Mouse (Mus musculus) C2C12 (cell line): ENCODE measurements around the gene Dnaja2. TPM values are rescaled to one million over a fixed set of nuclear protein-coding genes. Genes with fewer than 3 reads are reported as not detected.

Source experiments
- H3K27me3 ChIP-seq: one replicate; pipeline ENCODE4 v1.6.1; 2011; ENCODE audit not compliant: control insufficient read depth, insufficient read depth, insufficient read length
- H3K36me3 ChIP-seq: one replicate; pipeline ENCODE4 v1.6.1; 2011; ENCODE audit not compliant: control insufficient read depth, insufficient read depth
- H3K4me3 ChIP-seq: one replicate; pipeline ENCODE4 v1.5.1; 2011; ENCODE audit warnings: mild to moderate bottlenecking, control low read depth; ENCODE audit not compliant: poor library complexity, insufficient read depth, severe bottlenecking
- H3K79me2 ChIP-seq: one replicate; pipeline ENCODE4 v1.6.1; 2011; ENCODE audit not compliant: control insufficient read depth, insufficient read depth
- H3K79me3 ChIP-seq: one replicate; pipeline ENCODE4 v1.6.1; 2011; ENCODE audit warnings: low read depth, control low read depth
- H3ac ChIP-seq: one replicate; pipeline ENCODE3; 2011; ENCODE audit warnings: low read depth; ENCODE audit not compliant: control insufficient read depth, insufficient read length
- CEBPB ChIP-seq: IDR thresholded peaks from one replicate; pipeline ENCODE4 v1.6.1; 2011; ENCODE audit warnings: low read depth, mild to moderate bottlenecking, control low read depth, moderate library complexity
- CTCF ChIP-seq: IDR thresholded peaks from one replicate; pipeline ENCODE4 v1.5.1; 2011; ENCODE audit not compliant: control insufficient read depth, insufficient read depth, insufficient read length
- FOSL1 ChIP-seq: IDR thresholded peaks from one replicate; pipeline ENCODE4 v1.8.0; 2011; ENCODE audit warnings: mild to moderate bottlenecking, low read length; ENCODE audit not compliant: poor library complexity, insufficient read depth, severe bottlenecking
- MAX ChIP-seq: IDR thresholded peaks from one replicate; pipeline ENCODE4 v1.6.1; 2011; ENCODE audit warnings: mild to moderate bottlenecking, control low read depth
- MYOD1 ChIP-seq: IDR thresholded peaks from one replicate; pipeline ENCODE4 v1.6.1; 2011; ENCODE audit warnings: low read depth; ENCODE audit not compliant: control insufficient read depth, insufficient read length
- MYOG ChIP-seq: IDR thresholded peaks from one replicate; pipeline ENCODE4 v1.6.1; 2011; ENCODE audit not compliant: control insufficient read depth, insufficient read length; ENCODE audit errors: extremely low read depth
- USF1 ChIP-seq: IDR thresholded peaks from one replicate; pipeline ENCODE4 v1.6.1; 2011; ENCODE audit warnings: low read depth, mild to moderate bottlenecking, control low read depth, moderate library complexity
- polyA plus RNA-seq: library from polyadenylated mRNA; unstranded; fragments of >200 nt; fragmentation: generic; extraction: Trizol; gene quantifications from one replicate; pipeline ENCODE4 v1.2.1, GENCODE M21; 2012; ENCODE audit warnings: missing spikeins

Dnaja2 gene
- polyA plus RNA-seq, 1 experiment: 104 TPM

DNA sequence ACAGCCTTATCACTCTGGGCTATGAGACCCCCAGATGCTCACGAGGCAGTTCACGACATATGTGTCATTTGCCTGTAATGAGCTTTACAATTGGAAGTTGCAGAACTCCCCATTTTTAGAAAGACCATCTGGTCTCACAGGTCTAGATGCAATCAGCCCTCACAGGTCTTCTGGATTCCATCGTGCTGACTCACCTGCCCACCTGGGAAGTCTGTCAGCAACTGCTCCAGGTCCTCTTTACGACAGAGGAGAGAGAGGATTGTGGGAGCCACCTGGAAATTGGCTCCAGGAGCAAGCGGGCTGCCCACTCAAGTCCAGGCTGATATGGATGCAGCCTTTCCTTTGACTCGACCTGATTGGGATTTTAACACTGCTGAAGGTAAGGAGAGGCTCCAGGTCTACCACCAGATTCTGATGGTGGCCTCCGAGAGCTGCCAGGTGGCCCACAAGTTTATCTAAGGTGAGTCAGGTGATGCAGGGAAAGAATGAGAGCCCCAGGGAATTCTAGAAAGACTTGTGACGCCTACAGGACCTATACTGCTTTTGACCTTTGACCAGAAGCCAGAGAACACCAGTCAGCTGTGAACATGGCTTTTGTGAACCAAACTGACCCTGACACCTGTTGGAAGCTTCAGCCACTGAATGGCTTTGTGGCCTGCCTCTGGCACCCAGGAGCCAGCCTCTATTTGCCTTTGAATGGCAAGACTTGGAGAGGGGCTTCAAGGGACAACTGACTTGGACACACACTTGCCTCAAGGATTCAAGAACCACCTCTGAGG lies 42.5 kb upstream of the Dnaja2 start:
- Histone ChIP-seq H3ac (no peak overlapping the region), H3K36me3 (no peaks in the 10 kb centered on the region), H3K79me3 (no peaks in the 10 kb centered on the region), H3K4me3 (no peak overlapping the region), H3K27me3 (no peaks in the 10 kb centered on the region), H3K79me2 (no peaks in the 10 kb centered on the region)
- TF ChIP-seq CTCF (no peak), CEBPB (no peak), USF1 (no peak), MYOD1 (no peak), FOSL1 (no peak), MAX (no peak), MYOG (no peak)

GRCm38 (mm10) chr8:85595391-85595790 lies 40.2 kb upstream of the Dnaja2 start:
- Histone ChIP-seq H3K27me3 (no peaks in the 10 kb centered on the region), H3K79me3 (no peaks in the 10 kb centered on the region), H3K79me2 (no peaks in the 10 kb centered on the region), H3K36me3 (no peaks in the 10 kb centered on the region), H3K4me3 (no peak overlapping the region), H3ac (no peak overlapping the region)
- no peak for TF ChIP-seq CTCF
- no peak for TF ChIP-seq MAX
- TF ChIP-seq USF1: no peak
- TF ChIP-seq MYOD1: no peak
- no peak for TF ChIP-seq MYOG
- no peak for TF ChIP-seq CEBPB
- no peak for TF ChIP-seq FOSL1

GRCm38 (mm10) chr8:85594983-85595382 lies 39.8 kb upstream of the Dnaja2 start:
- Histone ChIP-seq H3K79me3 (no peaks in the 10 kb centered on the region), H3K36me3 (no peaks in the 10 kb centered on the region), H3K27me3 (no peaks in the 10 kb centered on the region), H3K4me3 (no peak overlapping the region), H3K79me2 (no peaks in the 10 kb centered on the region), H3ac (no peak overlapping the region)
- TF ChIP-seq USF1 (no peak), MAX (no peak), MYOD1 (no peak), CEBPB (no peak), MYOG (no peak), CTCF (no peak), FOSL1 (no peak)

DNA sequence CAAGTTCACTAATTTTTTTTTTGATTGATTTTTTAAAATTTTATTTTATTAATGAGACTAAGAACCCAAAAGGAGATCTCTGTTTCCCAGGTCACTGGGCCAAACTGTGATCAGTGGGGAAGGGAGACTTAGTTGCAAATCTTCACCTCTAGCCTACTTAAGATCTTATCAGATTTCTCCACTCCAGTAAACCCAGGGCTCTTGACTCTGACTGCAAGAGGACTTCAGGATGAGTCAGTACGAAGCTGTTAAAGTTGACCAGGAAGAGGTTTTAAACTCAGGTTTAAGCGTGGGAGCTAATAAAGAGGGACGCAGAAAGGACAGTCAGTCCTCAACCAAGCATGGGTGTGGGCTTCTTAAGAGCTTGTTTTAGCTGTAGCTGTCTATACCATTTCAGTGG lies 38.2 kb upstream of the Dnaja2 start:
- H3K4me3 ChIP-seq: no peak overlapping the region
- H3K36me3 ChIP-seq: no peaks in the 10 kb centered on the region
- H3K27me3 ChIP-seq: no peaks in the 10 kb centered on the region
- H3ac ChIP-seq: no peak overlapping the region
- H3K79me3 ChIP-seq: no peaks in the 10 kb centered on the region
- no peak for TF ChIP-seq FOSL1
- TF ChIP-seq MAX: no peak
- TF ChIP-seq CTCF: no peak
- no peak for TF ChIP-seq USF1
- TF ChIP-seq MYOD1: no peak
- TF ChIP-seq MYOG: no peak
- no peak for TF ChIP-seq CEBPB
- no peaks in the 10 kb centered on the region for H3K79me2 ChIP-seq

DNA sequence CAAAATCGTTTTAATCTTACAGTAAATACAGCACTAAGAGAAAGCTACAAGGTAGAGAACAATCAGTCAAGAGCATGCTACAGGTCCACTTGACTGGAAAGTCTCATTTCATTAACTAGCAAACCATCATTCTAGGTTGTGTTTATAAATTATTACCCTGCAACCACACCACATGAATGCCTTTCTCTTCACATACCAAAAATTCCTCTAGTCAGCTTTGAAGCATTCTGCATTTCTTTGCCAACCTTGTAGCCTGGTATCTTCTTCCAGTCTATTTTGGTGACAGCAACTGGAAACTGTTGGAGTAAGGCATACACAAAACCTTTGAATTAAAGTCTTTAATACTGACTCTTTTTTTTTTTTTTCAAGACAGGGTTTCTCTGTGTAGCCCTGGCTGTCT lies 36.4 kb upstream of the Dnaja2 start:
- Histone ChIP-seq H3K36me3 (no peaks in the 10 kb centered on the region), H3K79me3 (no peaks in the 10 kb centered on the region), H3K27me3 (no peaks in the 10 kb centered on the region), H3K79me2 (no peaks in the 10 kb centered on the region), H3ac (no peak overlapping the region), H3K4me3 (no peak overlapping the region)
- no peak for TF ChIP-seq USF1
- TF ChIP-seq MYOG: no peak
- TF ChIP-seq MAX: no peak
- no peak for TF ChIP-seq MYOD1
- no peak for TF ChIP-seq CTCF
- no peak for TF ChIP-seq FOSL1
- no peak for TF ChIP-seq CEBPB
